Mouse (Mus musculus) testis, adult 2 months (tissue): ENCODE measurements around the gene Mmp19.

ENCODE experiments used
- CTCF ChIP-seq: fragments of 200-500 bp; IDR thresholded peaks from 2 replicates; pipeline ENCODE4 v1.5.1; 2012; ENCODE audit warnings: low read depth, mild to moderate bottlenecking, inconsistent platforms, low read length, moderate library complexity; ENCODE audit not compliant: control insufficient read depth, insufficient read depth, insufficient replicate concordance
- POLR2A ChIP-seq: fragments of 200-500 bp; IDR thresholded peaks from 2 replicates; pipeline ENCODE4 v1.6.1; 2012; ENCODE audit warnings: low read depth, mild to moderate bottlenecking, inconsistent platforms, low read length, moderate library complexity; ENCODE audit not compliant: control insufficient read depth

GRCm38 (mm10) chr10:128743791-128744191 lies 46.9 kb upstream of the Mmp19 start:
- no peak for TF ChIP-seq POLR2A
- TF ChIP-seq CTCF: no peak
